Mouse (Mus musculus): Measurements from ENCODE around the gene Mapk8.
"Not testable (repeated sequence)": the region's sequence is repeated elsewhere in the genome, so short reads cannot be mapped to it uniquely, and the experiment has no call there.

Mapk8 gene

DNA sequence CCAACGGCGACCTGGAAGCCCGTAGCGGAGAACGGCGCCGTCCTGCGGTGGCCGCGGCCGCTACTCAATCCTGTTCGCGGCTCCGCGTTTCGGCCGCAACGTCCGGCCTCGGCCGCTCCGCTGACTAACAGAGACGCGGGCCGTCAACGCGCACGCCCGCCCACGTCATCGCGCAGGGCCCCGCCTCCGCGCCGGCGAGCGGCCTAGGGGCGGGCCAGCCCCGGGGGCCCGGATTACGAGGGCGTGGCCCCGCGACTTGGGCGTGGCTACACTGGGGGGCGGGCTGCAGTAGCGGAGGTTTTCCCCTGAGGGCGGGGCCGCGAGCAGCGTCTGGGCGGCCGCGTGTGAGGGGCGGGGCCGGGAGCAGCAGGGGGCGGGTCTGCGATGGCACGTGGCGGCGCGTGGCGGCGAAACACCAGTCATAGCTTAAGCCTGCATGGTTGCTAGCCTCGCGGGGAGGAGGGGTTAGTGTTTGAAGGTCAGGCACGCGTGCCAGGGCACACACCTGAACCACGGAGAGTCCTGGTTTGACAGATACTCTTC, at the start of gene Mapk8:
Mapk8 (minus strand) TSS at position 132 of the 543 bp plus-strand sequence.
- peak; percentile 81 to 93 for DNase-seq (ENCODE audit: low spot score in 2 of 2)

DNA sequence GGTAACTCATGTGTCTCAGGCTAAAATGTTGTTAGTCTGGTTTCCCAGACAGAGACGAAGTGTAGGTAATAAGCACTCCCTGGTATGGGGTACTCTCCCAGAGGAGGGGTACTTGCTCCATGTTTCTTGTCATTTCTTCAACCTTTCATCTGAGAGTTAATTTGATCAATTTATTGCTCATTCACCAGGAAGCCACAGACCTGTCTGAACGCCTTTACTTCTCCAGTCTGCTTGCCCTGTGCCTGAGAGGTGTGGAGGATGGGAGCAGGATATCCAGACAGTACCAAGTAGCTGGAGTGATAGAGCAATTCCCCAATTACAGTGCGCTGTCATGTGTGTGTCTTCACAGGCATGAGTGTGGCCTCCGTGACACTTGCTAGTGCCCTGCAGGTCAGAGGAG, 48.3 kb upstream of the Mapk8 start:
- no peak for DNase-seq (ENCODE audit: low spot score in 2 of 2)

DNA sequence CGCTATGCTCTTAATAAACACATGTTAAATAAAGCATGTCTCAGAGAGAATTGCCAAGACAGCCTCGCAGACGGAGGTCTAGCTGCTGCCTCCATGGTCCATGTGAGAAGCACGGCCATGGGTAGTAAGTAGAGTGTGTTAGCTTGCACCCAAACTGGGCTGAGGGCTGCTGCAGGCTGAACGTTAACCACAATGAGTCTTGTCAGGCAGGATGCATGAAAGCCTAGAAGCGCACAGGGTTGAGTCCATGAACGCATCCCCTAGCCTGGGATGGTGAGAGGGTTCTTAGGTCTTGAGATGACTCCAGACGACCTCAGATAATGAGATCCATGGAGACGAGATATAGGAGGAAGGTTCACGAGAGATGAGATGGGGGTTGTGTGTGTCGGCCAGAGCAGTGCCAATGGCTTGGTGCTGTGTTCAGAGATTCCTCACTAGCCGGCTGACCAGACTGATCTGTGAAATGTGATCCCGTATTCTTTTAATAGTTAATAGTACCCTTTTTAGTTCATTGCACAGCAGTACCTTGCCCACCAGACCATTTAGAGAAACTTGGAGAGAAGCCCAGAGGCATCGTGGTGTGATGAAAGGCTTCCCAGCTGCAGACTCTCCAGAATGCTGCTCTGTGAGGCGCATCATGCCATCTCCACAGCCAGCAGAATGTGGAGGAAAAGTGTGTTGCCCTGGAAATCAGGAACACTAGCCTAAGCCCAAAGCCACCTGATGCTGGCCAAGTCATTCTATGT, 41.0 kb upstream of the Mapk8 start:
- DNase-seq (ENCODE audit: low spot score in 2 of 2), result no peak

- no peak for DNase-seq (ENCODE audit: low spot score in 2 of 2)
Measured at GRCm38 (mm10) chr14:33481991-33482390, 35.0 kb upstream of the Mapk8 start.

GRCm38 (mm10) chr14:33476094-33476760, 29.3 kb upstream of the Mapk8 start:
- DNase-seq (ENCODE audit: low spot score in 2 of 2), result no peak

DNA sequence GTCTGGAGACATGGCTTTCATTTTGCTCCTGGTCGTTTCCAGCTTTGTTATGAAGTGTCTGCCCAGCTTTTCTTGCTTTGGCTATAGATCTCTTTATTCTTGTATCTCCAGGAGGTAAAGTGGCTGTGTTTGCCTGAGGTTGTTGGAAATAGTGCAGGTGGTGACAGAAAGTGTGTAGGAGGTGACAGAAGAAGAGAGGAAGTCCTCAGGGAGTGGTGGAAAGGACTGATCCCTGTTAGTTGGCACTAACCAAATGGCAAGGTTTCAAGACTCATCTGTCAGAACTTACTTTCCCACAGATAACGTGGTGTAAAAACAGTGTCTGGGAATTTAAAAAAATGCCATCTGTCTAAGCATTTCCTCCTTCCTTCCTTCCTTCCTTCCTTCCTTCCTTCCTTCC, 27.5 kb upstream of the Mapk8 start:
- no peak for DNase-seq (ENCODE audit: low spot score in 2 of 2)

DNA sequence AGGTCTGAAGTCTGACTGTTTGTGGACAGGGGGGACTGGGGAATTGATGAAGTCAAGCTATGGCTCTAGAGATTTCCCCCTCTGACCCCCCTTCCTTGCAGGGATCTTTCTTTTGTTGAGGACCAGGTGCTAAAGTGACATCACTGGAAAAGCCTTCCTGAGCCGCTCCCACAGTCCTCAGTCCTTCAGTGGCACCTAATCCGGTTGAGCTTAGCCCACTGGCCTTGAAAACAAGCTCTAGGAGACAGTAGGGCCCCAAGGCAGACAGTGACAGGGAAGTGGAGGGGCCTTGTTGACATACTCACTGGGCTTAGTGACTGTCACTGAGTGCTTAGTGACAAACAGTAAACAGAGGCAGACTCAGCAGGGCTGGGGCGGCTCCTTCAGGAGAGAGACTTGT, 24.4 kb upstream of the Mapk8 start, which contains the start of gene Frmpd2:
Frmpd2 (plus strand) TSS at position 366 of the 400 bp plus-strand sequence.
- DNase-seq (ENCODE audit: low spot score in 2 of 2), result no peak

DNA sequence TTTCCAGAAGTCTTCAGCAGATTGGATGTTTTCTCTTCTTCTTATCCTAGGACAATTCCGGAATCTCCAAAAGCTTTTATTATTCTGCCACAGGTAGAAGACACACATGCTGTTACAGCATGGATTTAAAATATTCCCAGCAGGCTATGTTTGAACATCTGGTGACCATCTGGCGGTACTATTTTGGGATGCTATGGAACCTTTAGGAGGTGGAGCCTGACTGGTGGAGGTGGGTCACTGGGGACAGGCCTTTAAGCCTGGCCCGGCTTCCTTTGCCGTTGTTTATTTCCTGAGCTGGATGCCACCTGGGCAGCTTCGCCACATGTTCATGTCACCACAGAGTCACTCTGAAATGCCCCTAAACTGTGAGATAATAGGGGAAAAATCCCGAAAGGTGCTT, 20.8 kb upstream of the Mapk8 start:
- no peak for DNase-seq (ENCODE audit: low spot score in 2 of 2)

- DNase-seq (ENCODE audit: low spot score in 2 of 2), result no peak
Measured at GRCm38 (mm10) chr14:33463658-33464057, 16.7 kb upstream of the Mapk8 start.

DNA sequence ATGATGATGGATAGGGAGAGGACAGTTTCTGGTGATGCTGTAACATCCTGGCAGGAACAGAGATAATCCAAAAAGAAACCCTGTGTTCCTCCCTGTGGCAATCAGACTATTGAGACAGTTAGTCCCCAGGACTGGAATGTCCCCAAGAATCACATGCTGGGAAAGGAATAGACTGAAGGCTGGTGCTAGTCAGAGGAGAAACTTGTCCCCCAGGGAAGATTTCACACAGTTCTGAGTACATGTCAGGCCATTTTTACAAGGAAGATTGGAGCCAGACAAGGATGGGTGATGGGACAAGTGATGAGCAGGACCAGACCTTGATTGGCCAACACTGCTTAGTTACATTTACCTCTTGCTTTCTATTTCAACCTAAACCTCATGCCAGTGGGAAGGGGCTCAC, 3.4 kb upstream of the Mapk8 start:
- DNase-seq (ENCODE audit: low spot score in 2 of 2), result no peak

DNA sequence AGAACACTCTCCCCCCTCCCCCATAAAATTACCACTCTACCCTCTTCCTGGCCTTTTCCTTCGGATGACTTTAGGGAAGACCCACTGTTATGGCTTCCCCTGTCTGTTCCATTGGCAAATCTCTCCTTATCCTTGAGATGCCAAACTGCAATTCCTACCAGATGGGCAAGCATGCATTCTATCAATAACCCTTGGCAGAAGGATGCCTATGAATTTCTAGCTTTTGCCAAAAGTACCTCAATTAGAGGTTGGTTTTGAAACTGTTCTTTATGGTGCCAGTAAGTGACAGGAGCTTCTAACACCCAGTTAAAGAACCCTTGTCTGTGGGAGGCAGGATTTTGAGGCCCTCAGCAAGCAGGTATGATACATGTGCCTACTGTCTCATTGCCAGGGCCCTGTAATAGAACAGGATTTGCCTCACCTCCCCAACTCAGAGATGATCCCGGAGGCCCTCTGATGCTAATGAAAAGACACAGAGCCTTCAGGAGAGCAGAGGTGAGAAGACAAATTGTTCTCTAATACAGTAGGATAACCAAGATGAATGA, 2.4 kb upstream of the Mapk8 start:
- DNase-seq (ENCODE audit: low spot score in 2 of 2), result no peak

GRCm38 (mm10) chr14:33448276-33448675, 1.3 kb upstream of the Mapk8 start:
- no peak for DNase-seq (ENCODE audit: low spot score in 2 of 2)

DNA sequence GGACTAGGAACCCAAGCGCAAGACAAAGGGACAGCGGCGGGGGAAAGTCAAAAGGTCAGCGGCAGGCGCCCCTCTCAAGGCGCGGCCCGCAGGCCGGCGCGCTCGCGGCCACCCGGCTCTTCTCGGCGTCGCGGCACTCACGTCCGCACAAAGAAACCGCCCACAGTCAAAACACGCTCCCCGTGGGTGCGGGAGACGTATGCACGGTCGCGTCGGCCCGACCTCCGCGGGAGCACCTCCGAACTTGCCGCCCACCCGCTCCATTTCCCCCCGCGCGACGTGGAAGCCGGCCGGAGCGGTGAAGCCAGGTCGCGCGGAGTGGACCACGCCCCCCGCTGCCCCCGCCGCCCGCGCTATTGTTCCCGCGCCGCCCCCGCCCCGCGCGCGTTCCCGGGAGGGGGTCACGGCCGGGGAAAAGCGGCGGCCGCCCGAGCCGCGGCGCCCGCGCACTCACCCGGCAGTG, 366 bp downstream of the Mapk8 start:
- DNase-seq (ENCODE audit: low spot score in 2 of 2), result peak; percentile 14 to 41

DNA sequence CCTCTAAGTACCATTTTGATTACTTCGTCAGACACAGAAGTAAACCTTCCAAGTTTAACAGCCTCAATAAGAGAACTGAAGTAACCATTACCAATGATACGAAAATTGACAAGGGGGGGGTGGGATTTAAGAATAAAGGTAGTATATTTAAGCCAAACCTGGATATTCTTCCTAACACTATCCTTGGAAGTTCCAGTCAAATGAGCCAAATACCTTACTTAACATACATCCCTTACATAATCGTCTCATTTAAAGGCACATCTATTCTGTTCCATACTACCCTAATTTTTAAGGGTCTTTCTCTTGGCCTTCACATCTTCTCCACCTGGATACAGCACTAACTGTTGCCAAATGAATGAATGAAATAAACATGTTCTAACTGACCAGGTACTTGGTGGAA, 996 bp downstream of the Mapk8 start:
- no peak for DNase-seq (ENCODE audit: low spot score in 2 of 2)

- DNase-seq (ENCODE audit: low spot score in 2 of 2), result no peak
Measured at GRCm38 (mm10) chr14:33443780-33444179, 3.2 kb downstream of the Mapk8 start.

- not testable (repeated sequence) for DNase-seq (ENCODE audit: low spot score in 2 of 2)
Measured at GRCm38 (mm10) chr14:33432485-33432884, 14.5 kb downstream of the Mapk8 start.

DNA sequence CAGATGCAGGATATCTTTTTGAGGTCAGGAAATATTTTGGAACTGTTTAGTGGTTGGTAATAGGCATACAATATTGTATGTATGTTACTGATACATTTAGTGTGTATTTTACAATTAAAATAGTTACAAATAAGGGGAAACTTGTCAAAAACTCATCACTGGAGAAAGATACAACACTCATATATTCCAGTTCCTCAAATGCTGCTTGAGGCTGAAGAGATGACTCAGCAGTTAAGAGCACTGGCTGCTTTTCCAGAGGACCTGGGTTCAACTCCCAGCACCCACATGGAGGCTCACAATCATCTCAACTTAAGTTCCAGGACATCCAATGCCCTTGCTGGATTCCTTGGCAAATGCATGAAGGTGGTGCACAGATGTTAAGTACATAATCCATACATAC, 22.8 kb downstream of the Mapk8 start:
- DNase-seq (ENCODE audit: low spot score in 2 of 2), result no peak

DNA sequence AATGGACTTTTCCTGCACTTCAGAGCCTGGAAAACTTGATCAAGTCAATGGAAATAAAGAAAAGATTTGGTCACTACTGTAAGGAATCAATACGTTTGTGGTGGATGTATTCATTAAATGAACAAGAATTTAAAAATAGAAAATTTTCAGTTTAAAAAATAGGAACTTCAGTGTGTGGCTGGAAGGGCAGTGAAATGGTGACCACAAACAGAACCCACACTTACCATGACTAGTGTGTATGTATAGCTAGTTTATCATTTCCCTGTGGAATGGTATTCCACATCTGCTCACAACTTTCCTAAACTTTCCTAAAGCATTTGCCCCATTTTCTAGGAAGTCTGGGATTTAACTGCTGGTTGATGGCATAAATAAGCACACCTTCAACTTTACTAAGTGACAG, 24.0 kb downstream of the Mapk8 start:
- no peak for DNase-seq (ENCODE audit: low spot score in 2 of 2)

GRCm38 (mm10) chr14:33418311-33418909, 28.5 kb downstream of the Mapk8 start:
- no peak for DNase-seq (ENCODE audit: low spot score in 2 of 2)

DNA sequence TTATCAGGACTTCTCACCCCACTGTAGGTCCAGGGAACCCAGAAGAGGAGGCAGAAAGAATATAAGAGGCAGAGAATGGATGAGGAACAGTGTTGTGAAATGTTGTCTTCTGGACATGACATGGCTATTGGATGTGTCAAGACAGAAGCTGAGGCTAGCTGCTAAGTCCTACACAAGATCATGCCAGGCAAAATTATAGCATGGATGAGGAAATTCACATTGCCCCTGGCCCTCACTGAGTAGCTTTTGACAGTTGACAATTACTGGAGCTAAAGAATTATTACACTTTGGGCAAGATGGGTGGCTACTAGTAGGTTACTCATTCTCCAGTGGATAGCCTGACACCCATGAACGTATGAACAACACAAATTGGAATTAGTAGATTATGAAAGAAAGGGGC, 31.2 kb downstream of the Mapk8 start:
- no peak for DNase-seq (ENCODE audit: low spot score in 2 of 2)

DNA sequence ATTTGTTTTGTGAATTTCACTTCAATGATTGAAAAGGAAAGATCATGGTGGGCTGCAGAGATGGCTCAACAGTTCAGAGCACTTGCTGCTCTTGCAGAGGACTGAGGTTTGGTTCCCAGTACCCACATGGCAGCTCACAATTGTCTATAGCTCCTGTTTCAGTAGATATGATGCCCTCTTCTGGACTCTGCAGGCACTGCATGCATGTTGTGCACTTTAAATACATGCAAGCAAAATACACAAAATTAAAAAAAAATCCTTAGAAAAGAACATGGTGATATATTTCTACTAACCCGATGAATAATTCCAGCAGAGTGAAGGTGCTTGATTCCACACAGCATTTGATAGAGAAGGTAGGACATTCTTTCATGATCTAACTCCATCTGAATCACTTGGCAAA, 44.6 kb downstream of the Mapk8 start:
- DNase-seq (ENCODE audit: low spot score in 2 of 2), result no peak

DNA sequence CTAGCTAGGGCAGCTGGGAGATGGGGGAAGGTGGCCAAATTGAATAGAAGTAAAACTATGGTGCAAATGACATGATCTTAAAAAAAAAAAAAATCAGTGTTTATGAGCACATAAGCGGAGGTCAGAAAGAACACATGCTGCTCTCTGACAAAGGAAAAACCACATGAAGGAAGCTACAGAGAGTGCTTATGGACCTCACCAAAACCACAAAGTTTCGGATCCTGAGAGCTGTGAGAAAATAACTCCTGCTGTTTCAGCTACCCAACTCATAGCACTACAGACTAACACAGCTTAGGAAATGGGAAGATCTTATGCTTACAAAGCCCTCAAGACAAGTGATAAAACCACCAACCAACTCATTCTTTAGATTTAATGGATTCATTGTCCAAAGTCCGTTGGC, 46.9 kb downstream of the Mapk8 start:
- no peak for DNase-seq (ENCODE audit: low spot score in 2 of 2)

Measured in frontal cortex, postnatal 25 days (tissue).